Mouse (Mus musculus): ENCODE measurements around the gene Rell1. TPM values are rescaled to one million over a fixed set of nuclear protein-coding genes. Genes with fewer than 3 reads are reported as not detected.

Gene Rell1
- total and polyA plus RNA-seq, 2 experiments from 2014 or later: 3.1 to 7.0 TPM

- Histone ChIP-seq H3K27me3 (ENCODE audit: insufficient read depth, low read length) (no peaks in the 10 kb centered on the region), H3K4me1 (ENCODE audit: insufficient read depth, low read length) (no peaks in the 10 kb centered on the region), H3K4me2 (ENCODE audit: low read depth, low read length, poor library complexity, severe bottlenecking) (no peak overlapping the region), H3K9ac (replicated peaks; ENCODE audit: low read length, poor library complexity, severe bottlenecking) (no peak overlapping the region), H3K36me3 (ENCODE audit: insufficient read depth, low read length) (no peaks in the 10 kb centered on the region), H3K27ac (ENCODE audit: low read depth, low read length) (no peak overlapping the region), H3K9me3 (ENCODE audit: low read length) (no peaks in the 10 kb centered on the region), H3K4me3 (ENCODE audit: low read depth, low read length) (no peak overlapping the region)
- WGBS: 87% methylated on average over 4 of the region's 4 CpGs
- no peak for TF ChIP-seq CTCF (IDR thresholded peaks at IDR 0.05)
- DNase-seq (ENCODE audit: low spot score) (no peak), ATAC-seq (ENCODE audit: low FRiP score) (no peak)
Observed at GRCm38 (mm10) chr5:63876081-63876480, 92.6 kb downstream of the Rell1 start.

GRCm38 (mm10) chr5:63874880-63875279 lies 93.8 kb downstream of the Rell1 start:
- H3K4me3 ChIP-seq (ENCODE audit: low read depth, low read length): no peak overlapping the region
- H3K27ac ChIP-seq (ENCODE audit: low read depth, low read length): no peak overlapping the region
- ATAC-seq (ENCODE audit: low FRiP score) (no peak), DNase-seq (ENCODE audit: low spot score) (no peak)
- H3K9ac ChIP-seq (replicated peaks; ENCODE audit: low read length, poor library complexity, severe bottlenecking): no peak overlapping the region
- WGBS: 64% methylated on average over 16 of the region's 16 CpGs
- TF ChIP-seq CTCF (IDR thresholded peaks at IDR 0.05): no peak
- no peaks in the 10 kb centered on the region for H3K27me3 ChIP-seq (ENCODE audit: insufficient read depth, low read length)
- H3K4me1 ChIP-seq (ENCODE audit: insufficient read depth, low read length): no peaks in the 10 kb centered on the region
- no peak overlapping the region for H3K4me2 ChIP-seq (ENCODE audit: low read depth, low read length, poor library complexity, severe bottlenecking)
- no peaks in the 10 kb centered on the region for H3K9me3 ChIP-seq (ENCODE audit: low read length)
- H3K36me3 ChIP-seq (ENCODE audit: insufficient read depth, low read length): no peaks in the 10 kb centered on the region

- no peak overlapping the region for H3K4me2 ChIP-seq (ENCODE audit: low read depth, low read length, poor library complexity, severe bottlenecking)
- H3K4me1 ChIP-seq (ENCODE audit: insufficient read depth, low read length): no peaks in the 10 kb centered on the region
- peak; percentile 81 for ATAC-seq (ENCODE audit: low FRiP score)
- H3K9ac ChIP-seq (replicated peaks; ENCODE audit: low read length, poor library complexity, severe bottlenecking): no peak overlapping the region
- H3K27ac ChIP-seq (ENCODE audit: low read depth, low read length): no peak overlapping the region
- no peaks in the 10 kb centered on the region for H3K9me3 ChIP-seq (ENCODE audit: low read length)
- WGBS: 26% methylated on average over 17 of the region's 17 CpGs
- no peaks in the 10 kb centered on the region for H3K36me3 ChIP-seq (ENCODE audit: insufficient read depth, low read length)
- peak; percentile 70 for DNase-seq (ENCODE audit: low spot score)
- H3K27me3 ChIP-seq (ENCODE audit: insufficient read depth, low read length): no peaks in the 10 kb centered on the region
- no peak for TF ChIP-seq CTCF (IDR thresholded peaks at IDR 0.05)
- H3K4me3 ChIP-seq (ENCODE audit: low read depth, low read length): no peak overlapping the region
Observed at GRCm38 (mm10) chr5:63872176-63872932, 96.3 kb downstream of the Rell1 start.

- no peaks in the 10 kb centered on the region for H3K4me1 ChIP-seq (ENCODE audit: insufficient read depth, low read length)
- no peak for TF ChIP-seq CTCF (IDR thresholded peaks at IDR 0.05)
- no peak overlapping the region for H3K4me2 ChIP-seq (ENCODE audit: low read depth, low read length, poor library complexity, severe bottlenecking)
- no peaks in the 10 kb centered on the region for H3K27me3 ChIP-seq (ENCODE audit: insufficient read depth, low read length)
- H3K27ac ChIP-seq (ENCODE audit: low read depth, low read length): no peak overlapping the region
- H3K9ac ChIP-seq (replicated peaks; ENCODE audit: low read length, poor library complexity, severe bottlenecking): no peak overlapping the region
- H3K4me3 ChIP-seq (ENCODE audit: low read depth, low read length): no peak overlapping the region
- DNase-seq (ENCODE audit: low spot score) (no peak), ATAC-seq (ENCODE audit: low FRiP score) (no peak)
- H3K9me3 ChIP-seq (ENCODE audit: low read length): no peaks in the 10 kb centered on the region
- 37% methylated on average over 3 of the region's 3 CpGs for WGBS
- H3K36me3 ChIP-seq (ENCODE audit: insufficient read depth, low read length): no peaks in the 10 kb centered on the region
Observed at GRCm38 (mm10) chr5:63867421-63867820, 101.3 kb downstream of the Rell1 start.

GRCm38 (mm10) chr5:63858901-63859300 lies 109.8 kb downstream of the Rell1 start:
- WGBS: 91% methylated on average over 8 of the region's 8 CpGs
- Histone ChIP-seq H3K36me3 (ENCODE audit: insufficient read depth, low read length) (no peaks in the 10 kb centered on the region), H3K4me1 (ENCODE audit: insufficient read depth, low read length) (no peaks in the 10 kb centered on the region), H3K4me2 (ENCODE audit: low read depth, low read length, poor library complexity, severe bottlenecking) (no peak overlapping the region), H3K4me3 (ENCODE audit: low read depth, low read length) (no peak overlapping the region), H3K27me3 (ENCODE audit: insufficient read depth, low read length) (no peaks in the 10 kb centered on the region), H3K27ac (ENCODE audit: low read depth, low read length) (no peak overlapping the region), H3K9me3 (ENCODE audit: low read length) (no peaks in the 10 kb centered on the region), H3K9ac (replicated peaks; ENCODE audit: low read length, poor library complexity, severe bottlenecking) (no peak overlapping the region)
- no peak for ATAC-seq (ENCODE audit: low FRiP score)
- TF ChIP-seq CTCF (IDR thresholded peaks at IDR 0.05): no peak
- no peak for DNase-seq (ENCODE audit: low spot score)

Other genes with a start within 250 kb of the Rell1 start
- 0.93 and 1.3 TPM in 2 replicates for gene 0610040J01Rik, start 156.5 kb downstream of the Rell1 start, total RNA-seq (2014; rRNA removed)
- gene 0610040J01Rik, start 156.5 kb downstream of the Rell1 start, polyA plus RNA-seq (2015; fragmentation: Nextera tagmentation; extraction: Ambion mirVana): 2.9 and 3.2 TPM in 2 replicates
- gene Pgm2, start 124.1 kb upstream of the Rell1 start, total RNA-seq (2014; rRNA removed): 12.6 and 13.7 TPM in 2 replicates
- gene Pgm2, start 124.1 kb upstream of the Rell1 start, polyA plus RNA-seq (2015; fragmentation: Nextera tagmentation; extraction: Ambion mirVana): 14.0 and 15.4 TPM in 2 replicates
- 11.3 and 11.8 TPM in 2 replicates for gene Tbc1d1, start 187.4 kb upstream of the Rell1 start, total RNA-seq (2014; rRNA removed)
- 5.1 and 5.6 TPM in 2 replicates for gene Tbc1d1, start 187.4 kb upstream of the Rell1 start, polyA plus RNA-seq (2015; fragmentation: Nextera tagmentation; extraction: Ambion mirVana)

All from midbrain, postnatal 0 days (tissue).